Mouse (Mus musculus) midbrain, embryonic 10.5 days (tissue): ENCODE measurements at regions not wholly inside any gene's neighbourhood (a gene's known extent, or its start where the extent isn't known, plus 50 kb on each side); places are given as distances from the start of the nearest gene placed in this dataset.
A peak's percentile ranks its signal among the peaks of the same experiment; 100 is the strongest.

Experiments
- DNase-seq: peaks from one replicate; pipeline ENCODE4 v3.0.0-alpha.2; 2017; ENCODE audit warnings: low spot score
- H3K27ac ChIP-seq: fragments of 300-500 bp; sonication (generic); replicated peaks from 2 replicates; pipeline ENCODE4 v1.5.1; 2016; ENCODE audit warnings: mild to moderate bottlenecking
- H3K27me3 ChIP-seq: fragments of 300-500 bp; sonication (generic); 2 replicates; pipeline ENCODE4 v1.6.1; 2016; ENCODE audit warnings: low read depth, mild to moderate bottlenecking; ENCODE audit not compliant: poor library complexity, severe bottlenecking
- H3K36me3 ChIP-seq: fragments of 300-500 bp; sonication (generic); 2 replicates; pipeline ENCODE4 v1.6.1; 2016; ENCODE audit warnings: mild to moderate bottlenecking, moderate library complexity
- H3K4me1 ChIP-seq: fragments of 300-500 bp; sonication (generic); 2 replicates; pipeline ENCODE4 v1.6.1; 2016
- H3K4me3 ChIP-seq: fragments of 300-500 bp; sonication (generic); 2 replicates; pipeline ENCODE4 v1.5.1; 2016; ENCODE audit warnings: mild to moderate bottlenecking, moderate library complexity
- H3K9me3 ChIP-seq: fragments of 300-500 bp; sonication (generic); replicated peaks from 2 replicates; pipeline ENCODE4 v1.6.1; 2016; ENCODE audit warnings: mild to moderate bottlenecking
- WGBS: fragments of 180-500 bp; shearing (Covaris S2); methylation state at CpG from one replicate; pipeline ENCODE4 v1.1.7; 2016; 5-methylcytosine and 5-hydroxymethylcytosine counted together

DNA sequence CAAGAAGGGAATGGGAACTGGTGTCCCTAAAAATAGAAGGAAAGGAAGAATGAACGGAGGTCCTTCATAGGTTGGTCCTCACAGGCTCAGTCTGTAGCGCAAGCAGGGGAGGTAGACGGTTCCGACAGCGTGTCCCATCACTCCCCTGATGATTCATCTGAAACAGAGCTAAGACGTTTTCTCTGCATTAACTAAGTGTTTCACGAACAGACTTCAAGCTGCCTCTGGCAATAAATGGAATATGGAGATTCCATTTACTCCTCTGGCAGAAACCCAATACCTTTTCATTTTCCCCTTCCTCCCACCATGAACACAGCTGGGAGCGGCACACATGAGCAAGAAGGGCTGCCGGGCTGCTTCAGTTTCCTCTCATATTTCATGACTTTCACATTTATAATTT, 194.6 kb upstream of the Sox11 start:
- peaks cover 14% of the 10 kb centered on the region for H3K4me1 ChIP-seq
- H3K4me3 ChIP-seq: no peak overlapping the region
- DNase-seq: no peak
- no peaks in the 10 kb centered on the region for H3K27me3 ChIP-seq
- no peak overlapping the region for H3K27ac ChIP-seq
- WGBS: 83% methylated on average over 9 of the region's 9 CpGs
- no peaks in the 10 kb centered on the region for H3K9me3 ChIP-seq
- no peaks in the 10 kb centered on the region for H3K36me3 ChIP-seq

DNA sequence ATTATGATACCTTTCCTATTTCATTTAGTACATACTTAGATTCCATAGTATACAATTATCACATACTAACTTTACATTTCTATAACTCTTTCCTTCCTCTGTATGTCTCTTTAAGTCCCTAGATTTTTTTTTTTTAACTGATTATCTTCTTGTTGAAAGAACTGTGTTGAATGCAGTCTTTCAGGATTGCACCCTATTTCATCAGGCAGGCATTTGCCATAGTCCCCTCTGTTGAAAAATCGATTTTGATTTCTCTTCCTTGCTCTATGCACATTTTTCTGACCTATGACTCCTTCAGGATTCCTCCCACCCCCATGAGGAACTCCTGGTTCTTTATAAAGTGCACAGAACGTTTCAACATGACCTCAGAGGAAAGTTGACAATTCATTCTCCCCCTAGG, 183.2 kb upstream of the Sox11 start:
- no peaks in the 10 kb centered on the region for H3K27me3 ChIP-seq
- no peak overlapping the region for H3K4me3 ChIP-seq
- 60% methylated on average over 2 of the region's 2 CpGs for WGBS

DNA sequence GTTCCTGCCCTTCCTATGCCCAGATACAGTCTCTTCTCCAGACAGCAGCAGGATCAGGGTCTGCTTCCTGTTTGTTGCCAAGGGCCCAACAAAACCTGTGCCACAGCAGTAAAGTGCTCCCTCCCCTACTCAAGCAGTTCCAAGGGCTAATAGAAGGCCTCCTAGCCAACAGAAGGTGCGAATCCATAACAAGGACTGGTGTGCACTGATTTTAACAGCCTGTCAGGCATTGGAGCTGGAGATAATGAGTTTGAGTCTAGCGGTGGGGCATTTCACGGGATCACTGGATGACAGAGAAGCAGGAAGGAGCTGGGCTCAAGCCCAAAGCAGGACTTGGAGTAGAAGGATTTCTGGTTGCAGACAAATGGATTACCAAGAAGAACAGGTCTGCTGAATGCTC, 170.9 kb upstream of the Sox11 start:
- no peak for DNase-seq
- Histone ChIP-seq H3K4me1 (no peaks in the 10 kb centered on the region), H3K36me3 (no peaks in the 10 kb centered on the region), H3K27me3 (no peaks in the 10 kb centered on the region), H3K4me3 (no peak overlapping the region), H3K27ac (no peak overlapping the region), H3K9me3 (no peaks in the 10 kb centered on the region)
- WGBS: 85% methylated on average over 3 of the region's 3 CpGs

More for the DNA sequence above, 183.2 kb upstream of the Sox11 start:
- no peaks in the 10 kb centered on the region for H3K36me3 ChIP-seq
- DNase-seq: no peak
- H3K9me3 ChIP-seq: no peaks in the 10 kb centered on the region
- no peaks in the 10 kb centered on the region for H3K4me1 ChIP-seq
- H3K27ac ChIP-seq: no peak overlapping the region

DNA sequence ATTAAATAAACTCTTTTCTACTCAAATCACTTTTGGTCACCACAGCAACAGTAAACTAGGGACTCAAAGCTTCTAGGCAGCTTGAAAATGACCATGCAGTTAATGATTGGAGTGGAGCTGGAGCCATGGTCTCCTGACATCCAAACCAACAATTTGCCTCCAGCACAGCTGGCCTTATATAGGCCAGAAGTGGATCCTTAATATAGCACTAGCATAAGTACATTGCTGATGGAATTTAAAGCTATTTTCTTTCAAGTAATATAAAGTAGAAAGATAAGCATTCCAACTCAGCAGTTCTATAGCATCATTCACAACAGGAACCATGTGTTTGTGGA, 165.8 kb upstream of the Sox11 start:
- H3K4me1 ChIP-seq: peaks cover 3% of the 10 kb centered on the region
- no peak overlapping the region for H3K4me3 ChIP-seq
- H3K27ac ChIP-seq: no peak overlapping the region
- no peaks in the 10 kb centered on the region for H3K9me3 ChIP-seq
- no peaks in the 10 kb centered on the region for H3K27me3 ChIP-seq
- H3K36me3 ChIP-seq: no peaks in the 10 kb centered on the region
- DNase-seq: no peak

DNA sequence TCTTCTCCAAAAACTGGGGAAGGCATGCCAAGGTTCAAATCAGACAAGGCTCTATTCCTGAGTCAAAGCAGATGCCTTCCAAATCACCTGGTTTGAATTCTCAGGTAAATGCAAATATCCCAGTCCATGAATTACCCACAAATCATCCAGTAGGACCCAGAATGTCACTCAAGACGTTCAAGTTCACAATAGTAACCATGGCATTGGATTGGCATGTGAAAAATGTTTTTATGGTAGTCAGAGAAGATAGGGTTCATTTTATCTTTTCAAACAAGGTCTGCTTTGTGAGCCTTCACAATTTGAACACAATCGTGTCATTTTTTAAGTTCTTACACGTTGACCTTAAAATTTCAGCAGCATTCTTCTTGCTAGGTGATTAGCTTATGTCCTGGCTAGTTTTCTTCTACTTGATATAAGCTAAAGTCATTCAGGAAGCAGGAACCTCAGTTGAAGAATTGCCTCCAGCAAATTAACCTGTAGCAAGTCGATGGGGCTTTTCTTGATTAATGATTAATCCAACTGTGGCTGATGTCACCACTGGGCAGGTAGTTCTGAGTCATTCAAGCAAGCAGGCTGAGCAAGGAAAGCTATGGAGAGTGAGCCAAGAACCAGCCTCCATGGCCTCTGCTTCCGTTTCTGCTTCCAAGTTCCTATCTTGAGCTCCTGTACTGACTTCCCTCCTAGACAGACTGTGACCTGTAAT, 165.3 kb upstream of the Sox11 start:
- Histone ChIP-seq H3K36me3 (no peaks in the 10 kb centered on the region), H3K27me3 (no peaks in the 10 kb centered on the region), H3K4me3 (no peak overlapping the region), H3K4me1 (peaks cover 8% of the 10 kb centered on the region), H3K9me3 (no peaks in the 10 kb centered on the region), H3K27ac (no peak overlapping the region)
- WGBS: 73% methylated on average over 5 of the region's 5 CpGs
- no peak for DNase-seq

DNA sequence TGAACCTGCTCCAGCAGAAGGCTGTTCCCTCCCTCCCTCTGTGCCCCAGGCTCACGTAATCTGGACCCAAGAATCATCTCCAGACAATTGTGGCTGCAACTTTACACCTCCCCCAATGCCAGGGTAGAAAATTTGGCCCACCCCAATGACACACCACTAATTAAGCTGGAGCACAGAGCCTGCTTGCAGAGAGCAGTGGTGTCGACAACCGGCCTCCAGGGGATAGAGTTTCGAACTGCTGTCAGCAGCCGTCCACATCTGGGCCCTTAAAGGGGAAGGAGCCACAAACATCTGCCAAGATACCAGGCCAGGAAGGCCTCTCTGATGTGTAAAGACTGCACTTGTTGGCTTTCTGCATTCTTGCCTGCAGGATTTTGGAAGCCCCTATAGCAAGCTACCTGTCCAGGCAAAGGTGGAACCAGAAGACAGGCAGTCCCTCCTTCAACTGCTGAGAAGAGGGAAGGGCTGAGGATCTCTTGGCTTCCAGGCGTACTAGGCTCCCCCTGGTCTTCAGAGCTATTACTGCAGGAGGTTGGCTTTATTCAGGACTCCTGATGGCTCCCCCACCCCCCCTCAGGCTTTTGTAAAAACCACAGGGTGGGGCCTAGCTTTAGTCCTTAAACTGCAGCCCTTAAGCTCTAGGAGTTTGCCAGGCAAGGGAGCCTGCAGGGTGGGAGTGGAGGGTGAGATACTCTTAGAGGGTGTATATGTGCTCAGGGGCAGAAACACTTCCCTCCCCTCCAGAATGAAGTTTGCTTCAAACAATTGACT, 160.5 kb upstream of the Sox11 start:
- H3K27ac ChIP-seq: peak overlapping the region; percentile 59
- no peaks in the 10 kb centered on the region for H3K27me3 ChIP-seq
- peaks cover 47% of the 10 kb centered on the region for H3K4me1 ChIP-seq
- no peak overlapping the region for H3K4me3 ChIP-seq
- DNase-seq: peak; percentile 23
- WGBS: 15% methylated on average over 6 of the region's 6 CpGs
- no peaks in the 10 kb centered on the region for H3K9me3 ChIP-seq
- no peaks in the 10 kb centered on the region for H3K36me3 ChIP-seq

DNA sequence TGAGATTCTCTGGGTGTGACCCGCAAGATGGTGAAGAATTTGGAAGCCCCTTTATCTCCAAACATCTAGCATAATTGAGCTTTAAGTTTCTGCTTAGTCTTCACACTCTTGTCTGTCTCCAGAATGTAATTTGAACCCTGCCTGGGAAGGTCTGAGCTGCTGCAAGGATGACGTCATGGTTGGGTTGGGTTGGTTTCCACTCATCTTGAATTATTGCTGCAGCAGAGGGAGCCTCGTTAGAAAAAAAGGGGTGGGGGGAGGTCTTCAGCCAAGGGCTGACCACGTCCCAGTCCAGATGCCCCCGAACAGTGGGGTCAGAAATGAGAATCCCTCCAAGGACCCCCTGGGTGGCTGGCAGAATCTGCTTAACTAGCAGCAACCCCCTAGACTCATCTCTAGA, 158.1 kb upstream of the Sox11 start:
- WGBS: 30% methylated on average over 5 of the region's 5 CpGs
- Histone ChIP-seq H3K36me3 (no peaks in the 10 kb centered on the region), H3K4me1 (peaks cover 71% of the 10 kb centered on the region), H3K9me3 (no peaks in the 10 kb centered on the region), H3K4me3 (no peak overlapping the region), H3K27ac (peak overlapping the region; percentile 69), H3K27me3 (no peaks in the 10 kb centered on the region)
- no peak for DNase-seq

DNA sequence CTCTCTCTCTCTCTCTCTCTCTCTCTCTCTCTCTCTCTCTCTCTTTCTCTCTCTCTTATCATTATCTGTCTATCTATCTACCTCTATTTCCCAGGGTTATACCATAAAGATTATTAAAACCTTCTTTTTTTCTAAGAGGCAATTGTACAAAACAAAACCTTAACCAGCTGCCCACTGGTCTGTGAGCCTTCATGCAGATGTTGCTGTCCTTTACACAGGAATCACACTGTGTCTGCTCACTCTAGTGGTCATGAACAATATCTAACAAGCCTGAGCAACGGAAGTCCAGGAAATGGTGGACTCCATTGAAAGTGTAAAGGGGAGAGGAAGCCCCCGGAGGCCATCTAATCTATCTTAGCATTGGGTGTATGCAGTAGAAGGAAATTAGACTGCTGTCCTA, 156.9 kb upstream of the Sox11 start:
- H3K4me1 ChIP-seq: peaks cover 79% of the 10 kb centered on the region
- H3K4me3 ChIP-seq: no peak overlapping the region
- no peaks in the 10 kb centered on the region for H3K9me3 ChIP-seq
- no peaks in the 10 kb centered on the region for H3K36me3 ChIP-seq
- H3K27ac ChIP-seq: peak overlapping the region; percentile 87
- WGBS: 54% methylated on average over 2 of the region's 2 CpGs
- DNase-seq: no peak
- no peaks in the 10 kb centered on the region for H3K27me3 ChIP-seq

DNA sequence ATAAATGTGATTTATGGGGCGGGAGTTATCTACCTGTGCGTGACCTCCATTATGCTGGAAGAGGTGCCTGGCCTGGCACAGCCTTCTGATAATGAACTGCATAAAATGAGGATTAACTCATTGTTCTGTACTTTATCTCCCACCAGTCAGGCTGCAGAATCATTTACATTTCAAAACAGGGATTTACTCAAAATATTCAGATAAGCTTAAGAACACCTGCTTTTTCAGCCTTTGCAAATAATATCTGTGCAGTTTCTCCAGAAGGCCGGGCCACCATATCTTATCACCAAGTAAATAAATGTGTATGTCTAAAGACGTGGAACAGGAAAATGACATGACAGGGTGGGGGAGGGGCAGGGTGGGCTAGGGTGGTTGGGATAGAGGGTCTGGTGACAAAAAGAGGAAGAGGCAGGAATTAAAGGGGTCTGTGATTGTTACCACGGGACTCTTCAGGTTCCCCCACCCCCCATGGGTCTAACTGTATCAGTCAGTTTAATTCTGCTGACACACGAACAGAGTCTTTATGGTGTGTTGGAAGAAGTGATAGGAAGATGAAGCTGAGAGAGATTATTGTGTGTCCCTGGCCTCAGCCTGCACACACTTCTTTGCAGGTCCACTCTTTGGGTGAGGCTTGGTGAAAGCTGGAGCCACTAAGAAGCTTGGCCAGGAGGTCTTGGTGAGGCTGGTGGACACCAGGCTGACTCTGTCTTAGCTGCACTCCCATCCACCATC, 154.6 kb upstream of the Sox11 start:
- H3K36me3 ChIP-seq: no peaks in the 10 kb centered on the region
- no peaks in the 10 kb centered on the region for H3K9me3 ChIP-seq
- peak; percentile 36 for DNase-seq
- H3K4me1 ChIP-seq: peaks cover 83% of the 10 kb centered on the region
- no peaks in the 10 kb centered on the region for H3K27me3 ChIP-seq
- no peak overlapping the region; the same call in 1 of the 2 replicates for H3K4me3 ChIP-seq
- WGBS: 27% methylated on average over 6 of the region's 6 CpGs
- H3K27ac ChIP-seq: peak overlapping the region; percentile 87

DNA sequence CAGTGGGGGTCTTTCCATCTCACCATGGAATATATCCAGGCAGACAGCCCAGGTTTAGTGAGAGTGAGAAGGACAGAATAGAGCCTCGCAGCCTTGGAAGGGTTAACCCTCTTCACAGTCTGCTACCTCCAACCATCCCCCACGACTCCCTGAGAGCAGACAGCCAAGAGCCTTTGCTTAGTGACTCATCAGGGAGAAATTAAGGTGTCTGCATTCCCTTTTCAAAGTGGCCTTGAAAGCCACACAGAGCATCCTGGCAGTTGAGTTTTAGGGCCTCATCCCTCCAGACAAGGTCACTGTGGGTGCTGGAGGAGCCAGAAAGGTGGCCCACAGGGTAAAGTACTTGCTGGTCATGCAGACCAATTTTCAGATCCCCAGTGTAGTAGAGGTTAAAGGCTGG, 149.9 kb upstream of the Sox11 start:
- WGBS: 19% methylated on average over 2 of the region's 2 CpGs
- Histone ChIP-seq H3K27me3 (no peaks in the 10 kb centered on the region), H3K4me1 (peaks cover 62% of the 10 kb centered on the region), H3K4me3 (no peak overlapping the region), H3K9me3 (no peaks in the 10 kb centered on the region), H3K27ac (peak overlapping the region; percentile 72), H3K36me3 (no peaks in the 10 kb centered on the region)
- DNase-seq: peak; percentile 19

DNA sequence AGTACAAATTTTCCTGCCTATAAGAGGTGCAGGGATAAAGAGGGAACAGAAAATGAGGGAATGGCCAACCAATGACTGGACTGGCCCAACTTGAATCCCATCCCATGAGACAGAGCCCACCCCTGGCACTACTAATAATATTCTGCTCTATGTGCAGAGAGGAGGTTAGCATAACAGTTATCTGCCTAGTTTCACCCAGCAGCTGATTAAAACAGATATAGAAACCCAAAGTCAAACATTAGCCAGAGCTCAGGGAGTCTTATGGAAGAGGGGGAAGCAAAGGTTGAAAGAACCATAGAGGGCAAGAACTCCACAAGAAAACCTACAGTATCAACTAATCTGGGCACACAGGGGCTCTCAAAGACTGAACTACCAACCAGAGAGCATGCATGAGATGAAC, 138.9 kb upstream of the Sox11 start:
- H3K27me3 ChIP-seq: no peaks in the 10 kb centered on the region
- H3K4me3 ChIP-seq: no peak overlapping the region
- no peak for DNase-seq
- no peaks in the 10 kb centered on the region for H3K36me3 ChIP-seq
- no peak overlapping the region for H3K27ac ChIP-seq
- H3K9me3 ChIP-seq: no peaks in the 10 kb centered on the region
- 0 out of 2 replicates have a peak, but pooled peaks cover 7% of the 10 kb centered on the region for H3K4me1 ChIP-seq

DNA sequence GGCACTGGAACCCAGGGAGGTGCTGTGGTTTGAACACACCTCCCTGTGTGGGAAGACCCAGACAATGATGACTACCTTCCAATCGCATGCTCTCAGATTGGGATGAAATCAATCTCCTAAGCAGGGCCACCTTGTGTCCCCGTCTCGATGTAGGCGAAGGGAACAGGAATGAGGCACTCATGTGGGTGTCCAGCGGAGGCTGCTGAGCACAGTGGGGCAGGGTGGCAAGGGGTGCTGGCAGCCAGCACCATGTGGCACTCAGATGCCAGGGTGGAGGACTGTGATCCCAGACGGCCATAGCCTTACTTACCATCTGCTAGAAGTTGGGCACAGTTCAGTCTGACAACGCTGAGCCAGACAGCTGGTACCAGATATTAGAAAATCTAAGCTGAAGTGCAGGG, 137.2 kb upstream of the Sox11 start:
- H3K27ac ChIP-seq: no peak overlapping the region

DNA sequence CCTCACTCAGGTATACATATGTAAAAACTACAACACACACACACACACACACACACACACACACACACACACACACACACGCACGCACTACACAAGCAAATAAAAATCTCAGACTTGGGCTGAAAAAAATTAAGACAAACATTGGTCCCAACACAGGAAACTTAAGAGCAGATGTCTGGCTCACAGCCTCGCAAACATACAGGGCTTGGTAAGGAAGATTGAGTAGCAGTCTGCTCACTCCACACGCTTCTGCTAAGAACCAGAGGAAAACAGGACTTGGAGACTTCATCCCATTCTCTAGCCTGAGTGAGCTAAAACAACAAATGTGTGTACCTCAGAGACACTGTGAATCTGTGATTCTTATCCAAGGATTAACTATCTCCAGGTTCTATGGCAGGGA, 132.3 kb upstream of the Sox11 start:
- Histone ChIP-seq H3K27me3 (no peaks in the 10 kb centered on the region), H3K4me1 (peaks cover 22% of the 10 kb centered on the region), H3K9me3 (no peaks in the 10 kb centered on the region), H3K36me3 (no peaks in the 10 kb centered on the region), H3K27ac (no peak overlapping the region), H3K4me3 (no peak overlapping the region)
- DNase-seq: no peak
- WGBS: 78% methylated on average over 4 of the region's 4 CpGs

More for the DNA sequence above, 137.2 kb upstream of the Sox11 start:
- no peaks in the 10 kb centered on the region for H3K27me3 ChIP-seq
- no peaks in the 10 kb centered on the region for H3K36me3 ChIP-seq
- 92% methylated on average over 7 of the region's 7 CpGs for WGBS
- no peaks in the 10 kb centered on the region for H3K9me3 ChIP-seq
- no peak overlapping the region for H3K4me3 ChIP-seq
- 0 out of 2 replicates have a peak, but pooled peaks cover 4% of the 10 kb centered on the region for H3K4me1 ChIP-seq
- no peak for DNase-seq
